Mouse (Mus musculus) kidney, adult 2 months (tissue): ENCODE measurements around the gene Ints2.

ENCODE experiments used
- CTCF ChIP-seq: fragments of 200-500 bp; conservative IDR thresholded peaks from 2 replicates; pipeline ENCODE4 v1.5.1; 2011; ENCODE audit warnings: low read depth, mild to moderate bottlenecking, control low read depth, low read length, moderate library complexity, mixed read lengths; ENCODE audit not compliant: insufficient read depth, insufficient read length
- POLR2A ChIP-seq: fragments of 200-500 bp; IDR thresholded peaks from one replicate; pipeline ENCODE4 v1.6.1; 2011; ENCODE audit warnings: low read depth, low read length, control low read depth

GRCm38 (mm10) chr11:86199733-86200132, 57.6 kb downstream of the Ints2 start:
- no peak for TF ChIP-seq CTCF
- TF ChIP-seq POLR2A = no peak
